Mouse (Mus musculus): ENCODE data around the gene Csad. TPM values are rescaled to one million over a fixed set of nuclear protein-coding genes. Genes with fewer than 3 reads are reported as not detected.
A peak's percentile ranks its signal among the peaks of the same experiment; 100 is the strongest.

The Csad gene
- polyA plus RNA-seq, 1 experiment from 2014 or later, result 153 TPM

GRCm38 (mm10) chr15:102176571-102177316 is 27.8 kb downstream of the Csad start:
- Histone ChIP-seq H3K27ac (ENCODE audit: low read length) (no peak overlapping the region), H3K4me3 (ENCODE audit: low read length) (no peak overlapping the region), H3K27me3 (ENCODE audit: insufficient read depth, low read length) (no peaks in the 10 kb centered on the region), H3K9ac (replicated peaks; ENCODE audit: low read length) (no peak overlapping the region), H3K4me2 (replicated peaks; ENCODE audit: low read depth, low read length) (no peak overlapping the region), H3K4me1 (ENCODE audit: insufficient read depth, low read length) (no peaks in the 10 kb centered on the region), H3K9me3 (ENCODE audit: low read length) (no peaks in the 10 kb centered on the region), H3K36me3 (ENCODE audit: insufficient read depth, low read length) (peaks cover 5% of the 10 kb centered on the region)
- ATAC-seq (ENCODE audit: low FRiP score, low TSS enrichment), result no peak
- 81% methylated on average over 7 of the region's 7 CpGs for WGBS

DNA sequence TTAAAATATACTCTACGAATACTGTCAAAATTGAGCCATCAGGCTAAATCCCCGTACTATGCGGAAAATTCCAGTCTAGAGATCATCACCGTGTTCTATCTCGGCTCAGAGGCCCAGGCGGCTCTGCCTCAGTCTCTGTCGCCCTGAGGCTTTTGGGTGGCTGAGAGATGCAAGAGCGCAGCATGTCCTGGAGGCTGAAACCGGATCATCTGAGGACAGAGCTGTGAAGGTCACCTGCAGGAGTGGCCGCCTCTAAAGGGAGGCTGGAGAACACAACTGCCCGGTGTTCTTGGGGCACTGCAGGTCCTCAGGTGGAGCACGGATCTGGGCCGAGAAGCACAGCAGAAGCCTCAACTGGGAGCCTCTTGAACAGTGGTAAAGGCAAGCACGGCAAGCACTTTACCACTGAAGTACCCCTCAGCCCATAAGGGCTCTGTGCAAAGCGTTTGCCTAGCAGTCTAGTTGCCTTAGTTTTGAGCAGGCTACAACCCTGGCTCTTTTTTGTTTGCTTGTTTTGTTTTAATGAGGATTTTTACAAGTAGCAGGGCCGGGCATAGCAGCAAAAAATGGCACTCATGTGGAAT is 28.7 kb downstream of the Csad start:
- Histone ChIP-seq H3K9me3 (ENCODE audit: low read length) (no peaks in the 10 kb centered on the region), H3K4me1 (ENCODE audit: insufficient read depth, low read length) (no peaks in the 10 kb centered on the region), H3K4me2 (replicated peaks; ENCODE audit: low read depth, low read length) (no peak overlapping the region), H3K27ac (ENCODE audit: low read length) (no peak overlapping the region), H3K9ac (replicated peaks; ENCODE audit: low read length) (no peak overlapping the region), H3K4me3 (ENCODE audit: low read length) (no peak overlapping the region), H3K36me3 (ENCODE audit: insufficient read depth, low read length) (peaks cover 5% of the 10 kb centered on the region), H3K27me3 (ENCODE audit: insufficient read depth, low read length) (no peaks in the 10 kb centered on the region)
- no peak for ATAC-seq (ENCODE audit: low FRiP score, low TSS enrichment)
- WGBS, result 80% methylated on average over 16 of the region's 16 CpGs

- 66% methylated on average over 3 of the region's 3 CpGs for WGBS
- no peak for ATAC-seq (ENCODE audit: low FRiP score, low TSS enrichment)
- Histone ChIP-seq H3K4me1 (ENCODE audit: insufficient read depth, low read length) (peaks cover 8% of the 10 kb centered on the region), H3K27me3 (ENCODE audit: insufficient read depth, low read length) (no peaks in the 10 kb centered on the region), H3K9ac (replicated peaks; ENCODE audit: low read length) (no peak overlapping the region), H3K9me3 (ENCODE audit: low read length) (no peaks in the 10 kb centered on the region), H3K27ac (ENCODE audit: low read length) (no peak overlapping the region), H3K4me3 (ENCODE audit: low read length) (no peak overlapping the region), H3K36me3 (ENCODE audit: insufficient read depth, low read length) (peaks cover 5% of the 10 kb centered on the region), H3K4me2 (replicated peaks; ENCODE audit: low read depth, low read length) (no peak overlapping the region)
Observed at GRCm38 (mm10) chr15:102173581-102173980, 30.9 kb downstream of the Csad start.

GRCm38 (mm10) chr15:102169064-102169463 is 35.5 kb downstream of the Csad start:
- WGBS, result 25% methylated on average over 2 of the region's 2 CpGs
- Histone ChIP-seq H3K4me1 (ENCODE audit: insufficient read depth, low read length) (peaks cover 30% of the 10 kb centered on the region), H3K27ac (ENCODE audit: low read length) (no peak overlapping the region; the same call in 1 of the 2 replicates), H3K36me3 (ENCODE audit: insufficient read depth, low read length) (no peaks in the 10 kb centered on the region), H3K27me3 (ENCODE audit: insufficient read depth, low read length) (no peaks in the 10 kb centered on the region), H3K9me3 (ENCODE audit: low read length) (no peaks in the 10 kb centered on the region), H3K4me2 (replicated peaks; ENCODE audit: low read depth, low read length) (no peak overlapping the region), H3K4me3 (ENCODE audit: low read length) (no peak overlapping the region), H3K9ac (replicated peaks; ENCODE audit: low read length) (no peak overlapping the region)
- ATAC-seq (ENCODE audit: low FRiP score, low TSS enrichment), result 0 out of 2 replicates have a peak, but pooled peaks have one; percentile 54

DNA sequence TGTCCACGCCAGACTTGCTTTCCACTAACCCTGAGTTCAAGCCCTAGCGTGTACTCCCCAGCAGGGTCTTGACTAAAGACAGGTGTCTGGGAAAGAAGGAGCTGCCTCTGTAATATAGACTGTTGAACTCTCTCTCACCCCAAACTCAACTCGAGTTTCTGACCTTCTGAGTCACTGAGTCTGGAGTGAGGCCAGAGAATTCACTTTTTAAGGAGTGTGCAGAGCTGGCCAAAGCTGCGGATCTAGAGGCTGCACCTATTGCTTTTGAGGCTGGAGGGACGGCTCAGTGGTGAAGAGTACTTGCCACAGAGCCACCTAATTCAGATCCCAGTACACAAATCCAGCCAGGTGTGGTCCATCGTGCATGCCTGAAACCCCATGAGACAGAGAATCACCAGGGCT is 36.9 kb downstream of the Csad start:
- WGBS, result 13% methylated on average over 6 of the region's 6 CpGs
- Histone ChIP-seq H3K27ac (ENCODE audit: low read length) (peak overlapping the region; percentile 54; the same call in 1 of the 2 replicates), H3K9ac (replicated peaks; ENCODE audit: low read length) (no peak overlapping the region), H3K4me3 (ENCODE audit: low read length) (no peak overlapping the region), H3K4me2 (replicated peaks; ENCODE audit: low read depth, low read length) (no peak overlapping the region), H3K36me3 (ENCODE audit: insufficient read depth, low read length) (no peaks in the 10 kb centered on the region), H3K9me3 (ENCODE audit: low read length) (no peaks in the 10 kb centered on the region), H3K4me1 (ENCODE audit: insufficient read depth, low read length) (peaks cover 30% of the 10 kb centered on the region), H3K27me3 (ENCODE audit: insufficient read depth, low read length) (no peaks in the 10 kb centered on the region)
- peak; percentile 83 for ATAC-seq (ENCODE audit: low FRiP score, low TSS enrichment)

DNA sequence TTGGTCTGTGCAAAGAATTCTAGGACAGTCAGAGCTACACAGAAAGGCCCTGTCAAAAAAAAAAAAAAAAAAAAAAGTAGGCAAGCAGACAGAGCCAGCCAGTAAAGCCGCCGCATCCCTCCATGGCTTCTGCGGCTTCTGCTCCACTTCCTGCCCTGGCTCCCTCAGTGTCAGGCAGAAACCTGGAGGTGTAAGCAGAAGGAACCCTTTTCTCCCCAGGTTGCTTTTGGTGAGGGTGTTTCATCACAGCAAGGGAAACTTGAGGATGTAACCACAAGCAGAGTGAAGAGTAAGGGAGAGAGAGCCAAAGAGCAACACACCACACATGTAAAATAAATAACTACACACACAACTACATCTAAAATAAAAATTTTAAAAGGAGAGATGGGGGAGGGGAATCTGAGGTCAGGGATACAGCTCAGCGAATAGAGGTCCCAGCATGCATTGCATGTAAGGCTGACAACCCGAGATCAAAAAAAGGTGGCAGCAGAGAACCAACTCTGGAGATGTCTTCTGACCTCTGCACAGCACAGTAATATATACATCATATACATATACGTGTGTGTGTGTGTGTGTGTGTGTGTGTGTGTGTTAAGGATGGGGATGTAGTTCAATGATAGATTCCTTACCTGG is 38.9 kb downstream of the Csad start:
- no peak overlapping the region for H3K9ac ChIP-seq (replicated peaks; ENCODE audit: low read length)
- H3K36me3 ChIP-seq (ENCODE audit: insufficient read depth, low read length), result no peaks in the 10 kb centered on the region
- H3K27ac ChIP-seq (ENCODE audit: low read length), result no peak overlapping the region
- H3K4me1 ChIP-seq (ENCODE audit: insufficient read depth, low read length), result peaks cover 30% of the 10 kb centered on the region
- no peaks in the 10 kb centered on the region for H3K27me3 ChIP-seq (ENCODE audit: insufficient read depth, low read length)
- no peaks in the 10 kb centered on the region for H3K9me3 ChIP-seq (ENCODE audit: low read length)
- no peak overlapping the region for H3K4me2 ChIP-seq (replicated peaks; ENCODE audit: low read depth, low read length)
- H3K4me3 ChIP-seq (ENCODE audit: low read length), result no peak overlapping the region
- no peak for ATAC-seq (ENCODE audit: low FRiP score, low TSS enrichment)
- 26% methylated on average over 6 of the region's 6 CpGs for WGBS

GRCm38 (mm10) chr15:102163900-102164693 is 40.4 kb downstream of the Csad start:
- H3K27me3 ChIP-seq (ENCODE audit: insufficient read depth, low read length), result no peaks in the 10 kb centered on the region

GRCm38 (mm10) chr15:102160415-102161060 is 44.0 kb downstream of the Csad start:
- no peak overlapping the region for H3K9ac ChIP-seq (replicated peaks; ENCODE audit: low read length)

More at GRCm38 (mm10) chr15:102163900-102164693, 40.4 kb downstream of the Csad start:
- no peaks in the 10 kb centered on the region for H3K36me3 ChIP-seq (ENCODE audit: insufficient read depth, low read length)
- H3K4me1 ChIP-seq (ENCODE audit: insufficient read depth, low read length), result peaks cover 25% of the 10 kb centered on the region
- ATAC-seq (ENCODE audit: low FRiP score, low TSS enrichment), result no peak
- H3K4me3 ChIP-seq (ENCODE audit: low read length), result no peak overlapping the region
- H3K9me3 ChIP-seq (ENCODE audit: low read length), result no peaks in the 10 kb centered on the region
- H3K4me2 ChIP-seq (replicated peaks; ENCODE audit: low read depth, low read length), result no peak overlapping the region
- 66% methylated on average over 3 of the region's 3 CpGs for WGBS
- no peak overlapping the region for H3K27ac ChIP-seq (ENCODE audit: low read length)
- H3K9ac ChIP-seq (replicated peaks; ENCODE audit: low read length), result no peak overlapping the region

DNA sequence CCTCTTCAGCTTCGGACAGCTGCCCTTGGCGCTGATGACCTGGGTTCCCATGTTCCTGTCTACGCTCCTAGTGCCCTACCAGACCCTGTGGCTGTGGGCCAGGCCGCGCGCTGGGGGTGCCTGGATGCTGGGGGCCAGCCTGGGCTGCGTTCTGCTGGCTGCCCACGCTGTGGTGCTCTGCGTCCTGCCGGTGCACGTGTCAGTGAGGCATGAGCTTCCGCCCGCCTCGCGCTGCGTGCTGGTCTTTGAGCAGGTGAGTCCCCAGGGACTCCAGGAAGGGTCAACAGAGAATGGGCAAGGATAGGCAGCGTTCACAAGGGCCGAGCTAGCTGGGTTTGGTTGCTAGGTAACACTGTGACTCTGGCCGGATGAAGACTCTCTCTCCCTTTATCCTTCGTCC is 47.7 kb downstream of the Csad start:
- no peak for ATAC-seq (ENCODE audit: low FRiP score, low TSS enrichment)
- no peak overlapping the region; the same call in 1 of the 2 replicates for H3K9ac ChIP-seq (replicated peaks; ENCODE audit: low read length)

More at GRCm38 (mm10) chr15:102160415-102161060, 44.0 kb downstream of the Csad start:
- Histone ChIP-seq H3K4me1 (ENCODE audit: insufficient read depth, low read length) (peaks cover 10% of the 10 kb centered on the region; the same call in 1 of the 2 replicates), H3K9me3 (ENCODE audit: low read length) (no peaks in the 10 kb centered on the region), H3K27ac (ENCODE audit: low read length) (no peak overlapping the region), H3K4me3 (ENCODE audit: low read length) (no peak overlapping the region), H3K27me3 (ENCODE audit: insufficient read depth, low read length) (no peaks in the 10 kb centered on the region), H3K36me3 (ENCODE audit: insufficient read depth, low read length) (no peaks in the 10 kb centered on the region), H3K4me2 (replicated peaks; ENCODE audit: low read depth, low read length) (no peak overlapping the region)
- 65% methylated on average over 27 of the region's 27 CpGs for WGBS
- no peak for ATAC-seq (ENCODE audit: low FRiP score, low TSS enrichment)

More for the DNA sequence above, 47.7 kb downstream of the Csad start:
- no peak overlapping the region for H3K4me3 ChIP-seq (ENCODE audit: low read length)
- H3K4me1 ChIP-seq (ENCODE audit: insufficient read depth, low read length), result peaks cover 8% of the 10 kb centered on the region; the same call in 1 of the 2 replicates
- H3K9me3 ChIP-seq (ENCODE audit: low read length), result no peaks in the 10 kb centered on the region
- no peaks in the 10 kb centered on the region for H3K36me3 ChIP-seq (ENCODE audit: insufficient read depth, low read length)
- H3K27me3 ChIP-seq (ENCODE audit: insufficient read depth, low read length), result no peaks in the 10 kb centered on the region
- no peak overlapping the region for H3K27ac ChIP-seq (ENCODE audit: low read length)
- 44% methylated on average over 20 of the region's 20 CpGs for WGBS
- H3K4me2 ChIP-seq (replicated peaks; ENCODE audit: low read depth, low read length), result no peak overlapping the region

Measured in kidney, embryonic 16.5 days (tissue).